Mouse (Mus musculus) ES-E14 (cell line): ENCODE measurements around the gene Nkpd1. TPM values are rescaled to one million over a fixed set of nuclear protein-coding genes. Genes with fewer than 3 reads are reported as not detected.

Experiments
- DNase-seq: peaks from one replicate; pipeline ENCODE4 v3.0.0-alpha.2; 2013; ENCODE audit warnings: low read depth, low spot score
- H3K27ac ChIP-seq: 2 replicates; pipeline ENCODE4 v1.5.1; 2012; ENCODE audit warnings: low read depth, mild to moderate bottlenecking, low read length, moderate library complexity, mixed read lengths; ENCODE audit not compliant: poor library complexity, insufficient read depth, severe bottlenecking
- H3K36me3 ChIP-seq: 2 replicates; pipeline ENCODE4 v1.6.1; 2012; ENCODE audit warnings: mild to moderate bottlenecking, low read length, moderate library complexity, mixed read lengths; ENCODE audit not compliant: control insufficient read depth, poor library complexity, insufficient read depth, severe bottlenecking
- H3K4me1 ChIP-seq, 2 experiments: fragments of 150-350 bp in 1 of 2; sonication (generic) in 1 of 2; 2 replicates each; pipeline ENCODE4 v1.6.1; 2012; ENCODE audit warnings: low read length in 2 of 2, mild to moderate bottlenecking in 1 of 2, mixed read lengths in 1 of 2; ENCODE audit not compliant: control insufficient read depth in 2 of 2, insufficient read depth in 2 of 2, poor library complexity in 1 of 2
- H3K4me3 ChIP-seq, 2 experiments: fragments of 150-350 bp in 1 of 2; sonication (generic) in 1 of 2; 2 replicates each; pipeline ENCODE4 v1.5.1; 2012; ENCODE audit warnings: low read length in 2 of 2, low read depth in 1 of 2, mild to moderate bottlenecking in 1 of 2, mixed read lengths in 1 of 2; ENCODE audit not compliant: insufficient read depth in 1 of 2, poor library complexity in 1 of 2, severe bottlenecking in 1 of 2
- H3K9ac ChIP-seq: 2 replicates; pipeline ENCODE4 v1.6.1; 2012; ENCODE audit warnings: low read depth, mild to moderate bottlenecking, low read length, mixed read lengths; ENCODE audit not compliant: poor library complexity, insufficient read depth, severe bottlenecking
- H3K9me3 ChIP-seq: fragments of 150-350 bp; sonication (generic); 2 replicates; pipeline ENCODE4 v1.6.1; 2012; ENCODE audit warnings: low read depth, mild to moderate bottlenecking, low read length; ENCODE audit not compliant: control insufficient read depth, insufficient read depth
- CHD2 ChIP-seq: IDR thresholded peaks from 2 replicates; pipeline ENCODE4 v1.6.1; 2014; ENCODE audit warnings: mild to moderate bottlenecking, low read depth, low read length, inconsistent platforms
- HCFC1 ChIP-seq: IDR thresholded peaks from 2 replicates; pipeline ENCODE4 v1.6.1; 2012; ENCODE audit warnings: low read length, inconsistent platforms, borderline replicate concordance; ENCODE audit not compliant: insufficient read depth
- MAFK ChIP-seq: IDR thresholded peaks from 2 replicates; pipeline ENCODE4 v1.6.1; 2014; ENCODE audit warnings: mild to moderate bottlenecking, low read depth, low read length, inconsistent platforms; ENCODE audit not compliant: insufficient read depth
- ZC3H11A ChIP-seq: IDR thresholded peaks from 2 replicates; pipeline ENCODE4 v1.6.1; 2012; ENCODE audit warnings: low read depth, mild to moderate bottlenecking, inconsistent platforms, low read length, borderline replicate concordance
- ZNF384 ChIP-seq: IDR thresholded peaks from 2 replicates; pipeline ENCODE4 v1.6.1; 2012; ENCODE audit warnings: low read depth, low read length, inconsistent platforms
- in situ Hi-C, 2 experiments: fragments of 600-800 bp; cut with MboI; formaldehyde crosslinking; loops; one replicate each; pipeline ENCODE4 v1.15.1; 2025; ENCODE audit warnings: low sequenced_read_pairs in 2 of 2, inconsistent platforms in 1 of 2; ENCODE audit not compliant: unreplicated experiment in 2 of 2
- total RNA-seq: library from RNA; depleted of rRNA; stranded (reverse); fragments of 300-350 nt; gene quantifications from 2 replicates; pipeline ENCODE4 v1.2.3, GENCODE M21; 2012

Nkpd1 gene
- total RNA-seq, 1 experiment = 0.54 TPM

DNA sequence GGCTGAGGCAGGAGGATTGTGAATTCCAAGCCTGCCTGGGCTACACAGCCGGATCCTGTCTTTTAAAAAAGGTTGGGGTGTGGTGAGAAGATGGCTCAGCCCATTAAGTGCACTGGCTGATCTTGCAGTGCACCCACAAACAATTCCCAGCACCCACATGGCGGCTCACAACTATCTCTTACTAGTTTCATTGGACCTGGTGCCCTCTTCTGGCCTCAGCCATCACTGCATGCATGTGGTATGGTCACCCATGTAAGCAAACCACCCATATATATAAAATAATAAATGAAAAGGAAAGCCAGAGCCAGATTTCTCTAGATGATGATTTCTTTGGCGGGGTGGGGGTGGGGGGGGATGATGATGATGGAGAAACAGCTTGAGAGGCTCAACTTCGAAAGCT is 46.8 kb downstream of the Nkpd1 start:
- H3K36me3 ChIP-seq = peaks cover 15% of the 10 kb centered on the region
- H3K4me3 ChIP-seq = no peak overlapping the region
- H3K4me1 ChIP-seq = peaks cover 0 to 9% of the 10 kb centered on the region in 2 experiments; a peak in 3 of 4 replicates
- H3K9me3 ChIP-seq = no peaks in the 10 kb centered on the region
- no peak for DNase-seq
- H3K27ac ChIP-seq = no peak overlapping the region
- H3K9ac ChIP-seq = no peak overlapping the region
- TF ChIP-seq ZNF384 (no peak), ZC3H11A (no peak), CHD2 (no peak), MAFK (no peak), HCFC1 (no peak)
- in situ Hi-C loops = no loop called here

GRCm38 (mm10) chr7:19565803-19566202 is 48.2 kb downstream of the Nkpd1 start:
- H3K36me3 ChIP-seq = peaks cover 21% of the 10 kb centered on the region
- no peak overlapping the region for H3K4me3 ChIP-seq
- no peak overlapping the region for H3K27ac ChIP-seq
- TF ChIP-seq ZNF384 (no peak), MAFK (no peak), CHD2 (no peak), ZC3H11A (no peak), HCFC1 (no peak)
- H3K9ac ChIP-seq = no peak overlapping the region
- no peaks in the 10 kb centered on the region for H3K9me3 ChIP-seq
- in situ Hi-C loops = no loop called here
- peaks cover 0 to 15% of the 10 kb centered on the region in 2 experiments; a peak in 3 of 4 replicates for H3K4me1 ChIP-seq
- DNase-seq = no peak

DNA sequence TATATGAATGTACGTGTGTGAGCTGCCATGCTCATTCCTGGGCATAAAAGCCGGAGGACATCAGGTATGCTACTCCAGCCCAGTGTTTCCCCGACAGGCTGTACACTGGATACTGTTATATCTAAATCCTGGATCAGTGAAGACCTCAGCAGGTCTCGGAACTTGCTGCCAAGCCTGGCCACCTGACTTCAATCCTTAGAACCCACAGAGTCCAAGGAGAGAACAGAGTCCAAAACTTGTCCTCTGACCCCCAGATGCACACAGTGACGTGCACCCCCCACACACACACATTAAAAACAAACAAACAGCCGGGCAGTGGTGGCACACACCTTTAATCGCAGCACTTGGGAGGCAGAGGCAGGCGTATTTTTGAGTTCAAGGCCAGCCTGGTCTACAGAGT is 49.8 kb downstream of the Nkpd1 start:
- H3K4me3 ChIP-seq = no peak overlapping the region
- peaks cover 21% of the 10 kb centered on the region for H3K36me3 ChIP-seq
- H3K9me3 ChIP-seq = no peaks in the 10 kb centered on the region
- TF ChIP-seq ZNF384 = no peak
- no peak for TF ChIP-seq ZC3H11A
- TF ChIP-seq CHD2 = no peak
- TF ChIP-seq MAFK = no peak
- no peak for TF ChIP-seq HCFC1
- peaks cover 2 to 17% of the 10 kb centered on the region in 2 experiments; a peak in 3 of 4 replicates for H3K4me1 ChIP-seq
- no peak overlapping the region for H3K9ac ChIP-seq
- DNase-seq = no peak
- in situ Hi-C loops = no loop called here
- no peak overlapping the region for H3K27ac ChIP-seq

DNA sequence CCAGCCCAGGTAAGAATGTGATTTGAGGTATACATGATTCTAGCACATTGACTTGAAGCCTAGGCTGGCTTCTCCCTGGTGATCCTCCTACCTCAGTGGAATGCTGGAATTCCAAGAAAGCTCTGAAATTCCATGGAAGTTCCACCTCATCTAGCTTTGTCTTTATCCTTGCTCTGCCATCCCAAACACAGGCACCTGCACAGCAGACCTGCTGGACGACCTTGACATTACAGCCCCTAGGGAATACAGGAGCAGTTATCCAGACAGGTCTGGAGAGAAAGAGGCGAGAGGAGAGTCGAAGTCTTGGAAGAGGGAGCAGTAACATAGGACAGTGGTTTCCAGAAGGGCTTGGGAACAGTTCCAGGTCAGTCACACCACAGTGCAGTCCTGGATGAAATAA is 52.0 kb downstream of the Nkpd1 start:
- Histone ChIP-seq H3K4me3 (no peak overlapping the region), H3K4me1 (peaks cover 2 to 14% of the 10 kb centered on the region in 2 experiments; a peak in 3 of 4 replicates), H3K9ac (no peak overlapping the region; the same call in 1 of the 2 replicates), H3K9me3 (no peaks in the 10 kb centered on the region), H3K36me3 (peaks cover 18% of the 10 kb centered on the region), H3K27ac (peak overlapping the region; percentile 32; the same call in 1 of the 2 replicates)
- TF ChIP-seq ZNF384 (no peak), CHD2 (no peak), MAFK (no peak), ZC3H11A (no peak), HCFC1 (no peak)
- in situ Hi-C loops = no loop called here
- DNase-seq = no peak
